Mouse (Mus musculus) left cerebral cortex, postnatal 4 days (tissue): ENCODE results near the gene AC141477.1. TPM values are rescaled to one million over a fixed set of nuclear protein-coding genes. Genes with fewer than 3 reads are reported as not detected.

ENCODE experiments used
- DNase-seq: peaks from one replicate; pipeline ENCODE4 v3.0.0-alpha.2; 2022
- intact Hi-C: fragments of 180-260 bp; cut with DNase I; formaldehyde crosslinking; loops from one replicate; pipeline ENCODE4 v1.15.1; 2025
- total RNA-seq, 2 experiments: library from RNA; stranded (reverse); gene quantifications; 2 replicates each; pipeline ENCODE4 v1.2.3; 2021

The AC141477.1 gene
- total RNA-seq, result not detected

DNA sequence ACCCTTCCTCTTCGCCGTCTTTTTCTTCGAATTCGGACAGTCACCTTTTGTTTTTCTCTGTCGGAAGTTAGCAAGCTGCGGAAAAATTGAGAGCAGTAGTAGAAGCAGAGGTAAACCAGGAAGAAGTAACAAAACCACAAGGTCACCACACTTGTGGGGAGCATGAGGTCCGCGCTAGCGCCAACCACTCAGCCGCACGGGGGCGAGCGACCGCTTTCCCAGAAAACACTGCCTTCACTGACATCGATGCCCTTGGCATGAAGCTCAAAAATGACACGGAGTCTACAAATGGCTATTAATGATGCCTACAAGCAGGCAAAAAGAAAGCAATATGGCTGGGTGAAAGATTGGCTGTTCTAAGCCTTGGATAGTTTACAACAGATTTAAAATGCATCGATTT is at the start of gene AC141477.1:
Gene AC141477.1, minus strand, starts transcription at position 164 of the 400 bp plus-strand sequence.
- intact Hi-C loops, result no loop called here
- DNase-seq, result no peak

DNA sequence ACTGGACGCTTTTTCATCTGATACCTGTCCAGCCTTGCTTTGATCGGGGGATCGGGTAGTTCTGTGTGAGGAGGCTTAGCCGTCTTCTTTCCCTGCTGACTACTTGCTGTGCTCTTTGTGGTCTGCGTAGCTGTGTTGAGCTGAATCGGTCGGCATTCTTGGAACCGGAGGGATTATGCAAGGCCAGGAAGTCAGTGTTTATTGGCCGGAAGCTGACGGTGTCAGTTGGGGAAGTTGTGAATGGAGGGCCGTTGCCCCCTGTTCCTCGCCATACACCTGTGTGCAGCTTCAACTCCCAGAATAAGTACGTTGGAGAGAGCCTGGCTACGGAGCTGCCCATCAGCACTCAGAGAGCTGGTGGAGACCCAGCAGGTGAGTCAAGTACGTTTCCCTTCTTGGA is 49.0 kb upstream of the AC141477.1 start:
- no peak for DNase-seq
- intact Hi-C loops, result loop anchor here (10.0 kb wide), 2 partner anchors 194 to 246 kb away; no protein-coding TSS in a partner anchor

DNA sequence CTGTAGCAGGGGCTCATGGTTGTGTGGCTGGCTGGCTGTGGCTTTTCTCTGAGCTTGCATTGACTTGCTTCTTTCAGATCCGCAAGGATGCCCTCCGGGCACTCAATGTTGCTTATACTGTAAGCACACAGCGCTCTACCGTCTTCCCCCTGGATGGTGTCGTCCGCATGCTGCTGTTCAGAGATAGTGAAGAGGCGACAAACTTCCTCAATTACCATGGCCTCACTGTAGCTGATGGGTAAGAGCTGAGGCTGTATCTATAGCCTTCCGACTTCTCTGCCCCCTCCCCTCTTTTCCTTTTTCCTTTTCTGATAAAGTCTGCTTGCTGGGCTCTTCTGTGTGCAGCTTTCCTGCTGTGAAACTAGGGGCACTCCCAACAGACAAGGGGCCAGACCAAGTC is 48.0 kb upstream of the AC141477.1 start:
- DNase-seq, result no peak
- intact Hi-C loops, result loop anchor here (10.0 kb wide), 2 partner anchors 193 to 247 kb away; no protein-coding TSS in a partner anchor

- intact Hi-C loops, result loop anchor here (10.0 kb wide), 2 partner anchors 192 to 248 kb away; no protein-coding TSS in a partner anchor
Measured at GRCm38 (mm10) chr10:76486302-76486701, 46.1 kb upstream of the AC141477.1 start.

GRCm38 (mm10) chr10:76481480-76481879 is 41.2 kb upstream of the AC141477.1 start:
- intact Hi-C loops, result loop anchor here (10.0 kb wide), 2 partner anchors 187 to 253 kb away; no protein-coding TSS in a partner anchor
- no peak for DNase-seq

More at GRCm38 (mm10) chr10:76486302-76486701, 46.1 kb upstream of the AC141477.1 start:
- DNase-seq, result no peak

DNA sequence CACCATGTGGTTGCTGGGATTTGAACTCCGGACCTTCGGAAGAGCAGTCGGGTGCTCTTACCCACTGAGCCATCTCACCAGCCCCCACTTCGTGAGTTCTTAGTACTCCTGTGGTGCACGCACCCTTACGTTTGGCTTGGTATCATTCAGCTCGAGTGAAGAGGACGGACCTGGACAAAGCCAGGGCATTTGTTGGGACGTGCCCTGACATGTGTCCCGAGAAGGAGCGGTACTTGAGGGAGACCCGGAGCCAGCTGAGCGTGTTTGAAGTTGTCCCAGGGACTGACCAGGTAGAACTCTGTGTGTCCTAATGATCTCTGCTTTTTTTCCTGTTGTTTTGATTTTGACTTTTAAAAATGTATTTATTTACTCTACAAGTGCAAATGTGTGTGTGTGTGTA is 40.6 kb upstream of the AC141477.1 start:
- intact Hi-C loops, result loop anchor here (10.0 kb wide), 2 partner anchors 186 to 254 kb away; no protein-coding TSS in a partner anchor

DNA sequence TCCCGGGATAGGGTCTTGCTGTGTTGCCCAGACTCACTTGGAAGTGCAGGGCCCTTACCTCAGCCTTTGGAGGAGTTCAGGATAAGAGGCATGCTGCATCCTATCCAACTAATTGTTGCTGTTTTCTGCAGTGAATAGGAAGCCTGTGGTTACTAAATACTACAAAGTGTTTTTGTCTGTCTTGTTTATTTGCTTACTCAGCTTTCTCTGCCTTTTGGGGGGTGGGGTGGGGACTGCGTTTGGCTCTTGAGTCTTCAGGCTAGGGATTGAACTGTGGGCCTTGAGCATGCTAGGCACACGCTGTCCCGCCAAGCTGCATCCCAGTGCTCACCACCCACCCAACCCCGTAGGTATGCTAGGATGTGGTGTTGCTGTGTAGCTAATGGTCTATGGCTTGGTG is 33.5 kb upstream of the AC141477.1 start:
- intact Hi-C loops, result no loop called here
- no peak for DNase-seq

More for the DNA sequence above, 40.6 kb upstream of the AC141477.1 start:
- no peak for DNase-seq

DNA sequence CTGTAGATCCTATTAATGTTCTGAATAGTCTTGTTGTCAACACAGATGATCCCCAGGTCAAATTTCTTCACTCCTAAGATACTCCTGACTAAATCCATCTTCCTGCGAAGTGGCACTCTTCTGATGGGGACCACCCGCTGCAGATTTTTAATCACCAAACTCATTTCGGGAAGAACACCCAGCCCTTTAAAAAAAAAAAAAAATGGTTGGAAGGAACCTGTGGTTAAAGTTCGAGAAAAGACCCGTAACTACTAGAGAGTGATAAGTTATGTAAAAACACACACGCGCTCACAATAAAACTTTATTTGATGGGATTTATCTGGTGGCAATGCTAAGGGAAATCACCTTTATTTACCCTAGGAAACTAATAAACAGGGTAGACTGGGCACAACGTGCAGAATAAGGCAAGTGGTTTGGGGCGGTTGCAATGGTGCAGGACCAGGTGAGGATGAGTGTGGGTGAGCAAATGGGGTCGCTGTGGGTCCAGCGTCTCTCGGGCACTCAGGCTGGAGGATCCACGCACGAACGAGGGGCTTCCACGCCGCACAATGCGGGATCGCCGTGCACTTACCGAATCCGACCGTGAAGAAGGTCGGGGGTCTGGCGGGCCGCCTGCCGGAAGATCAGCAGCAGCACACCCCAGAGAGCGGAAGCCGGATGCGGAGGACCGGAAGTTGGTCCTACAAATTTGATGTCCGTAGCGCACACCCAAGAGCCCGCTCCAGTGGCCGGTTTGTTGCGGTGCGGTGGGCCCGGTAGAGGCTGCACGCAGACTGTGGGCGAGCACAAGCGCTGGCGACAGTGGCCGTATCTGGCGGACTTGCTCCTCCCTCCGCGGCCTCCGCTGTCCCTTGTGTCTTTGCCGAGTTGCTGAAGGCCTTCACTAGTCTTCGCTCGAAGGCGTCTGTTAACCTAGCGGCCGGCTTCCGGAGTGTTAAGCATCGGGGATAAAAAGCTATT is 28.2 kb upstream of the AC141477.1 start, which contains the start of the genes Mcm3ap and Ybey:
Gene Mcm3ap, plus strand, starts transcription at position 725 of the 960 bp plus-strand sequence.
Gene Ybey, minus strand, starts transcription at position 912 of the 960 bp plus-strand sequence.
- intact Hi-C loops, result no loop called here
- DNase-seq, result peak; percentile 90

DNA sequence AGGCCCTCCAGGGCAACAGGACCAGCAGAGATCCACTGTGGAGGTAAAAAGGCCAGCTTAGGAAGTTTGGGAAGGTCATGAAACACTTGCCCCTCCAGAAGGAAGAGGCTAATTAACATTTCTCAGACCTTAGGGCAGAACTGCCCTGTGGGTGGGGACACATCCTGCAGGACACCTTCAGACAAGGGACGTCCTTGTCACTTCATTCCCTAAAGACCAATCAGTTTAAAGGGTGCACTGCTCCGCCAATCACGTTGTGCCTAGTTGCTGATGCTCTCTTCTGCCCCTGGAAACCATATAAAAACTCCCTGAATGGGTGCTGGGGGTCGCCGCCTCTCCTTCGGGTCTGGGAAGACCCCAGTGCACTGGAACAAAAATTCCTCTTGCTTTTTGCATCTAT is 22.5 kb upstream of the AC141477.1 start:
- intact Hi-C loops, result no loop called here
- no peak for DNase-seq

GRCm38 (mm10) chr10:76462312-76462711 is 22.1 kb upstream of the AC141477.1 start:
- intact Hi-C loops, result no loop called here
- no peak for DNase-seq

GRCm38 (mm10) chr10:76461255-76461654 is 21.0 kb upstream of the AC141477.1 start:
- no peak for DNase-seq
- intact Hi-C loops, result no loop called here

GRCm38 (mm10) chr10:76455289-76455688 is 15.0 kb upstream of the AC141477.1 start:
- peak; percentile 58 for DNase-seq
- intact Hi-C loops, result no loop called here

- DNase-seq, result no peak
- intact Hi-C loops, result no loop called here
Measured at GRCm38 (mm10) chr10:76448851-76449250, 8.6 kb upstream of the AC141477.1 start, which contains the start of gene 2610028H24Rik. TSS of gene 2610028H24Rik (plus strand) at chr10:76449081.

DNA sequence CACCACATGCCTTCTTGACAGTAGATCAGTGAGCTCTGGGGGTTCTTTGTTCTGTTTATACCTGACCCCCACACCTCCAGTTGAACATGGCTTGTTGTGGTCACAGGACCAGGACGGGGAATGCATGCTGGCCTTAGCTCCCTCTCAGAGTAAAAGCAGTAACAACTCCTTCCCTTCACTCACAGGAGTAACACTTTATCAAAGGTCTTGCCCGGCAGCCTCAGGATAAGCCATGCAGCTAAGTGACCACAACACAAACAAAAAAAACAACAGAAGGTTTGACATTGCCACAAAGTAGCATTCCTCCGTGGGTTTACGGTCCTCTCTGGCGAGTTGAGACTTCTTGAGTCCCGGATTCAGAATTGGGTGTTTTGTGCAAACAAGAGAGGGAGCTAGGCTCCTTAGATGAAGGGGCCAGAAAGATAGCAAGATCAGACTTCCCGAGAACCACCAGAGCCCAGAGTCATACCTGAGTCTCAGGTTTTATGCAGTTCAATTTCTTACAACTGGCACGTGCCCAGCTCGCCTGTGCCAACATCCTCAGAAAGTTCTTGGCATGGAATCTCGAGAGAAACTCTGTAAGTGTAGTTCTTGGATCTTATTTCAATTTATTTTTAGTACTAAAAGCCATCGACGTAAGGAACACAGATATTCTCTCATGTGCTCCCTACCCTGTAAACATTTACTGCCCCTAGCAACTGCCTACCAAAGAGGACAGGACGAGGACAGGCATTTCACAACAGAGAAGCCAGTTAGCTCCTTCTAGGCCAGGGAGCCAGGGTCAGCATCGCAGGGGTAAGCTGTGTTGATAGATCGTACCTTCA is 7.4 kb upstream of the AC141477.1 start:
- intact Hi-C loops, result no loop called here
- DNase-seq, result no peak

GRCm38 (mm10) chr10:76445996-76446681 is 5.9 kb upstream of the AC141477.1 start:
- DNase-seq, result no peak
- intact Hi-C loops, result no loop called here

DNA sequence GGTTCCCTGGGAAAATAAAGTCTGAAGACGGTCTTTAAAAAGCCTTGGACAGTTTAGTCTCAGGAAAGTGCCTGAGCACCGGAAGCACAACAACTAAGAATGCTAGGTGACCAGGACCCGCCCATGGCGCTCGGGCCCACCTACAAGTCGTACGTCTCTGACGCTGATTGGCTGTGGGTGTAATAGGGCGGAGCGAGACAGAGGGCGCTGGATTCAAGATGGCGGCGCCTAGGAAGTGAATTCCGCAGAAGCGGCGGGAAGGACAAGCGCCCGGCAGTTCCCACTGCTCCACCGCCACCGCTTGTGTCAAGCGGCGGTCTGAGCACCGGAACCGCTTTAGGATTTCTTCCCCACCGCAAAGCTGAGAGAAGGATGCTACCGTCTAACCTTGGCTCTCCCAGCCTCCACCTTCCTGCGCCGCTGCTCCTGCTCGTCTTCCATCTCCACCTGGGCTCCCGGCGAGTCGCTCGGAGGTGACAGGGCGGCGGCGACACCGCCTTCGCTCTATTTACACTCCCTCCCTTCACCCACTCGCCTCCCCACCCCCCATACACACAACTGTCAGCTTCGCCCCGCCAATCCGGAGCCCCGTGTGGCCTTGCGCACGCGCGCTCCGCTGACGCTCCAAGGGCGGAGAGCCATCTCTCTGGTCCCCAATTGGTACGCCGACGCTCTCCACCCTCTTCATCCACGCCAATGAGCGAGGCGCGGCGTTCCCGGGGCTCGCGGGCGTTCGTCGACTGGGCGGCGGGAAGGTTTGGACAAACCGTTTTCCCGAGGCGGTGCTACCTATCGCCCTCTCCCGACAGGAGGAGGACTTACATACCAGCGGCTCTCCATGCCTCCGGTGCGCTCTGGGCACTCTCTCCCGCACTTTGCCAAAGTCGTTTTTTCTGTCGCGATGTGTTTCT is 2.2 kb upstream of the AC141477.1 start, which contains the start of gene Pcnt:
Gene Pcnt, minus strand, starts transcription at position 609 of the 911 bp plus-strand sequence.
- intact Hi-C loops, result no loop called here
- DNase-seq, result peak; percentile 98

DNA sequence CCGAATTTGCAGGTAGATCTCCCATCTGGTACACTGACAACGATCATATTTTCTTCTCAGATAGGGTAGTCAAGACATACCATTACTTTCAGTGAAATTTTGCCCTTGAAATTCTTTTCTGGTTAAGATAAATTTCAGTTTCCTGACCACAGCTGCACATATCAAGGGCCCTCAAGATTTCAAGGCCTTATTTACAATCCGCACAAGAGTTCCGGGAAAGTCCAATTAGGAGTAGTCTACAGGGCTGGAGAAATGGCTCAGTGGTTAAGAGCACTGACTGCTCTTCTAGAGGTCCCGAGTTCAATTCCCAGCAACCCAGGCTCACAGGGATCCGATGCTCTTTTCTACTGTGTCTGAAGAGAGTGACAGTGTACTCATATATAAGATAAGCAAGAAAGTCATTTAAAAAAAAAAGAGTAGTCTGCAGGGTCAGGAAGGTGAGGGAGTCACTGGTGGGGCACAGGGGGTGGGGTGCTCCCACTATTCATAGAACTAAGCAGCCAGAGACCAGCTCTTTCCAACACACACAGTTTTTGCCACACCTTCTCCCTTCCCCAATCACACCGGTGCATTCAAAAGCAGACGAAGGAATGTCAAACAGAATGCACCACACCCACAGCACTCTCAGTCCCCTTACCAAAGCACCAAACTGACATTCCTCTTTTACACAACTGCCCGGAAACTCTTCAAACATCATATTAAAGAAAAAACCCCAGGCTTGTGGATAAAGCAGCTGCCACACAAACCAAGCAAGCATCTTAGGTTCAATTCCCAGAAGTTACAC is 945 bp downstream of the AC141477.1 start:
- intact Hi-C loops, result no loop called here
- DNase-seq, result no peak

DNA sequence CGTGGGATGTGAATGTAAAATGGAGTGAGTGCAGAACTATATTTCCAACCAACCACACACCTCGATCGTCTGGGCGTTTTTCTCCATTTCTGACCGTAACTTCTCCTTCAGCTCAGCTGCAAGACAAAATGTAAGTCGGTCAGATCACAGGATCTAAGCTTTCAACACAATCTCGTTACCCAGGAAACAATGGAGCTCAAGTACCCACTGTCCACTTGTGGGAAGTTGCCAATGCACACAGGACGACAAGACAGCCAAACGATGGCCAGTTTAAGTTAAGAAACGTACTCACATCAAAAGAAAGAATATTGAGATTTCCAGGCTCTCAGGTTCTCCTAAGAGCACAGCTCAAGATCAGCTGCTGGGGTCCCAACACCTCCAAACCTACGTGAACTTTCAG is 6.3 kb downstream of the AC141477.1 start:
- intact Hi-C loops, result no loop called here
- no peak for DNase-seq
